Mouse (Mus musculus): ENCODE measurements around the gene 5730522E02Rik.

Gene 5730522E02Rik

GRCm38 (mm10) chr11:25997469-25997868 is 213.1 kb downstream of the 5730522E02Rik start:
- no peak for DNase-seq

DNA sequence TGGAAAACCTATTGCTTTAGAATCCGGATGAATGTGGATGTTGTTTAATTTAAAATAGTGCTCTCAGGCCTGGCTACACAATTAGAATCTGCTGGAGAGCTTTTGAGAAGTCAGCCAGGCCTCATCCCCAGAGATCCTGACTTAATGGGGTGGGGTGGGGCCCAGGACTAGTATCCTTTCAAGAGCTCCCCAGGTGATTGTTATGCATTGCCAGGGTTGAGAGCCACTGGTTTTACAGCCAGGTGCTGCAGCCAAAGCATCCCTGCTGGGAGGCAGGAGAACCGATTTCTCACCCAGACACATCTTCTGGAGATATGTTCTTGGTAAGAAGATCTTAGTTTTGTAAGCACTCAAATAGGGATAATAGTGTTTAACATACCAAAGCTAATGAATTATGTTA is 216.4 kb downstream of the 5730522E02Rik start:
- no peak for DNase-seq

DNA sequence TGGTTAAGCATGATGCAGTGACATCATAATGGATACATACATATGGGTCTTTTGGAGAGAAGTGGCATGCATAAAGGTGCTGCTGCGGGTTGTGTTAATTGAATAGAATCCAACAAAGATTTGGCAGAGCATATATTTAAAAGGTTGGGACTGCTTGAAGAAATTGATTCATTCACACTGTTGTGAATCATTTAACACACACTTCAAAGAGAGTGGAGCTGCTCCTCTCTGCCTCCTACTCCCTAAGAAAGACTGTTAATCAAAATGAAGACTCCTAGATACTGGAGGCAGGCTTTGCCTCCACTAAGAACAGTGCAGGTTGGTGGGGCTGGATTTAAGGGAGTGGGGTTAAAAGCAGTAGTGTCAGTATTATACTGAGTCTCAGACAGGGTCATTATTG is 218.3 kb downstream of the 5730522E02Rik start:
- no peak for DNase-seq

- no peak for DNase-seq
Observed at GRCm38 (mm10) chr11:25978736-25979276, 231.8 kb downstream of the 5730522E02Rik start.

DNA sequence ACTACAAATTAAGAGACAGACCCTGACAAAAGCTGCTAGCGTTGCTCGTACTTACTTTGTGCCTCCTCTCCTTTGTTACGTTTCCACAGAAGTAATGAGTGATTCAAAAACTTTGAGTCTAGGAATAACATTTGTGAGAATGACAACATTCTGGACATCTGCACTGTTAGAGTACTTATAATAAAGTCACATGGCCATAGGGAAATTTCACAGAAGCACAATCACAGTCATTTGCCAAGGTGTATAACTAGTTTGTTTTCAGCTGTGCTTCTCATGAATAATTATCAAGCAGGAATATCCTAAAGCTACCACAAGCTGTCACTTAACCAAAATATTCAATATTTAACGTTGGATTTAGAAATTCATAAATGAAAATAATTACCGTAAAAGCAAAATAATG is 269.1 kb downstream of the 5730522E02Rik start:
- no peak for DNase-seq

DNA sequence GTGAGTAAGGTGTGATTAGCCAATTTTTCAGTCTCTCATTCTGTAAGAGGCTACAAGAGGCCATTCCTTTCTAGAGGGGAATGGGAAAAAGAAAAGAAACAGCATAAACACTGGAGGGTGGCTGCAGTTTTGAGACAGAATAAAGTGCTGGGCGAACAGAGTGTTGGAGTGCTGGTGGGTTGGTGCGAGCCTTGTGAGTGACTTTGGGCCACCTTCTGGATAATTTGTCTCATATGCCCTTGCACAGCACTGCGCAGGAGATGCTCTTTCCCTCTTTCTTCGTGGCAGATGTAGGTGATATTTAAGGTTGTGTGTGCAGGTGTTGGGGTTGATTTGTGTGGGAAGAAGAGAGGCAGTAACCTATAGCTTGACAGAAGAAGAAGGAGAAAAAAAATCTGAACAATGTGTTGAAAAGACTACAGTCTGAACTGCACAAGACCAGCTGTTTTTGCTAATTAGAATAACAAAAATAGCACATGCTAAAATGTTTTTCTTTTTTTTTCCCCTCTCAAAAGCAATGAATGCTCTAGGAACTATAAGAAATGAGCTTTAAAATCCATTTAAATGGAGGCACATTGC is 269.8 kb downstream of the 5730522E02Rik start:
- no peak for DNase-seq

GRCm38 (mm10) chr11:25926267-25926666 is 284.3 kb downstream of the 5730522E02Rik start:
- DNase-seq: no peak

DNA sequence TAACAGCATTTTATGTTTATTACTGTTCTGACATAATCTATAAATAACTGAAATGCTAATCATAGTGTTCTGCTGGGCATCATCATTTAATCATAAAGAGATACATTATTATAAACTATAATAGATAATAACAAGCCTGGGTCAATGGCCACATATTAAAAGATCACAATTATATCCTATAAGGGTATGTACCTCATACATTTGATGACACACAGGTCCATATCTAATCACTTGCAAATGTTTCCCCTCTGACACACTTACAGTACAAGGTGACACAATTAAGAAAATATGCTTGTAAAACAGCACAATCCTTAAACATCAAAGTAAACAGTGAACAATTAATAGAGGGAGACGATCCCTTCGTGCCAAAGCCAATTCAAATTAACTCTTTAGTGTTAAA is 308.2 kb downstream of the 5730522E02Rik start:
- no peak for DNase-seq

DNA sequence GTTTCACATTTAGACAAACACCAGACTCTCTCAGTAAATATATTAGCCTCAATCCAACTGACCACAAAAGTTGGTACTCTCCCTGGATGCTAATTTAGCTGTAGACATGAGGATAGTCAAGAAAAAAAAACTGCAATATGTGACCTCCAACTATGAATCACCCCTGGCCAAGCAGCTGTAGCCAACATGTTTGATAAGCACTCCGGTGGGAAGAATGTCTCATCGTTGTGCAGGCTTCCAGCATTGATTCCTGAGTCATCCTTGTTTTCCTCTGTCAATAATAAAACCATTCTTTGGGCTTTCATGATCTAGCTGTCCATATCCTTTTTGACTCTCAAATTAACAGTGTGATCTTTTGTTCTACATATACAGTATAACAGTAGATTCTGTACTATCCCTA is 308.9 kb downstream of the 5730522E02Rik start:
- no peak for DNase-seq

- no peak for DNase-seq
Observed at GRCm38 (mm10) chr11:25893906-25894305, 316.7 kb downstream of the 5730522E02Rik start.

GRCm38 (mm10) chr11:25872983-25873382 is 337.6 kb downstream of the 5730522E02Rik start:
- DNase-seq: no peak

DNA sequence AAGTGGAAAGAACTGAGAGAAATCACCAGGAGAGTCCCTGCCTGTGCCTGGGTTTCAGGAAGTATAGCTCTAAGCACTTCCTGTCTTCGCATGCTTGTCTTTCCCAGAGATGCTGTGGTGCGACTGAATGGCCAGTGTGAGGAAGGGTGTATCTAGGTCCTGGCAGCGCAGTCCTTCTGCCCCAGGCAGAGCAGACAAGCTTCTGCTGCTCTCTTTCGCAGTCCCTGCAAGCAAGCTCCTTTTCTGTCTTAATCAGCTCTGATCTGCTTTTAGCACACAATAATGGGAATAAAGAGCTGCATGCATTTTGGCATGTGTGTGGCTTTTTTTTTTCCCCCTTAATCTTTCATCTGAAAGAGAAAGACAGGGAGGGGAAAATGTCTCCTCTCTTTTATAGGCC is 338.2 kb downstream of the 5730522E02Rik start:
- DNase-seq: no peak

DNA sequence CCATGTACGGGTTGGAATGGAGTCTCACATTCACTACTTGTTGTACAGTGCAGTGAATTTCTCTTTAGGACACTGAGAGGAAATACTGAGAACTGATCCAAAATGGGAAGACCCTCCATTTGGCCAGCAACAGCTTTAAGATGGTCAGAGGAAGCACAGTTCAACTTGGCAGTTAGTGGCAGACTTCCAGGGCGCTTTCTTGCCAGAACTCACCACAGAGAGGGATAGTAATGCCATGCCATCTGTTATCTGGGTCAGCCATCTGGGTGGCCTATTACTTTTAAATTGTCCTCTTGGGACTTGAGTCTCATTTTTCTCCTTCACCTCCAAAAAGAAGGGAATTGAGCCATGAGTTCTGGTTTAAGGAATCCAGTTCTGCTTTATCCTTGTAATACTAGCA is 344.3 kb downstream of the 5730522E02Rik start:
- DNase-seq: no peak

- DNase-seq: peak; percentile 68
Observed at GRCm38 (mm10) chr11:25862686-25863085, 347.9 kb downstream of the 5730522E02Rik start.

GRCm38 (mm10) chr11:25856629-25857568 is 353.7 kb downstream of the 5730522E02Rik start:
- no peak for DNase-seq

DNA sequence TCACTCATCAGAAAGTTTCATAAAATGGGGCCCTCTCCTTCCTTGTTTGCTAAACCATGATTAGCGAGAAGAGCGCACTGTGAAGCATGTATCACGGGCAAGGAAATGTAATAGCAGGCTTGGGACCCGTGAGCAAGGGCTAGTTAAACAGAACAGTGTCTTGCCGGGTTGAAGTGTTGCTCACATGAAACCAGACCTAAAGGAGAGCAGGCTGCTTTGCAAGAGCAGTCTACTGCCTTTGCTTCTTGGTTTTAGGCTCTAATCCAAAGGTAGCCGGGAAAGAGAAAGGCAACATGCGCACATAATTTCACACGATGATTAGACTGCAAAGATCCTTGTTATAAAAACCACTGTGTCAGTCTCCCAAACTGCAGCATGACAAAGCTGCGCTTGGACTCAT is 354.8 kb downstream of the 5730522E02Rik start:
- no peak for DNase-seq

DNA sequence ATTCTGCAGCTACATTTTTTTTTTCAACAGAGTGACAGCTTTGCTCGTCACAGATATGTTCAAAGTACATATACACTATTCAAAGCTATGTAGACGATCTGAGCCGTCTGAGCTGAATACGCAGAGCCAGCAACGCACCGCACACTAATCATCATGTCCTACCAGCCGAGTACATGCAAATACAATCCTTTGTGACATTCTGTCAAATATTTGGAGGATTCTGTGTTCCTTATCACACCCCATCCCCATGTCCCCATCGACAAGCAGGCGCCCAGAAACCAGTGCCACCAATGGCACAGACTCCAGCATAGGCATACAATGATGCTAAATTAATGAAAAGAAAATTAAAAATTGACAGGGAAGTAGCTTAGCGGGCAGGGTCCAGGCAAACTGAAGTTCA is 356.3 kb downstream of the 5730522E02Rik start:
- DNase-seq: no peak

- DNase-seq: no peak
Observed at GRCm38 (mm10) chr11:25853032-25853431, 357.5 kb downstream of the 5730522E02Rik start.

GRCm38 (mm10) chr11:25848824-25849644 is 361.5 kb downstream of the 5730522E02Rik start:
- DNase-seq: no peak

DNA sequence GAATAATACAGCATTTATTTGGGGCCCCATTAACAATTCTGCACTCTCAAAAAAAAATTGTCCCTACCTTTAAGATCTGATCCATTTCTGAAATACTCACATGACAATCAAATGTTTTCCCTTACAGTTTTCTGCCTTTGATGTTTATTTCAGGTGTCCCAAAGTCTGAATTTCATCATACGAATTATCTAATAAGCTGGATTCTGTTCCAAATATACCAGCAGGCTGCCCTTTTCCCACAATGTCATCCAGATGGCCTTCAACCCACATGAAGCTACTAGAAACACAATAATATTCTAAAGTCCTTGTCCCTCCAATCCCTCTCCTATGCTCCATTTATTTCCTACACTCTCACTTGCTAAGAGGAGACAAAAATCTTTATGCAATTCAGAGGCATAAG is 372.1 kb downstream of the 5730522E02Rik start:
- no peak for DNase-seq

- DNase-seq: no peak
Observed at GRCm38 (mm10) chr11:25819789-25820188, 390.8 kb downstream of the 5730522E02Rik start.

DNA sequence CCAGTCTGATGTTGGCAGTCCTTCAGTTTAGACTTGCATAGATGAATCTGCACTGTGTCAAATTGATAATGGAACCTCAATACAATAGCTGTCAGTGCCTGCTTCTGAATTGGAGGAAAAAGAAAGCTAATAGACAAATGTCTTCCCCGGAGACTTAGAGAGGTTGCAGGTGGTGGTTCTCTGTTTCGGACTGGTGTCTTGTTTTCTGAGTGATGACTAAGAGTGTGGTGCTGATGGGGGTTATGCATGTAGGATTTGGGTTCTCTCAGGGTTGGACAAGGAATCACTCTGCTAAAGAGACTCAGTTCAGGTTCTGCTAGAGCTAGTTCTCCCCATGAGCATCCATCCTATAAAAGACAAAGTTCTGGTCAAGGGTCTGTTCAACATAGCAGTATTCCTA is 397.1 kb downstream of the 5730522E02Rik start:
- DNase-seq: no peak

DNA sequence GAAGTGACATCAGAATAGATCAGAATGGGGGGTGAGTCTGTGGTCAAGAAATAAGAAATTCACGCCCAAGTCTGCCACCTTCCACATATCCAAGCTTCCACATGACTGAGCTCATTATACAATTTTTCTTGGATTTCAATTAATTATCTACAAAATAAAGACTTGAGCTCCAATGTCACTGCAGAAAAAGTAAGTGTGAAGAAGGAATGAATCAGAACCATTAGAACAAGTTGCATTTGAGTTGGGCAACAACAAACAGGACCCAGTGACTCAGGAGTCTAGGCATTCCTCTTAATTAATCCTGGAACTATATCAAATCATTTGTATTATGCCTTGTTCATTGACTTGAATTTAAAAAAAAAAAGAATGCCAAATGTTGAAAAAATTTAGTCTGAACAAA is 422.9 kb downstream of the 5730522E02Rik start:
- DNase-seq: no peak
